In the genomic region with DNA sequence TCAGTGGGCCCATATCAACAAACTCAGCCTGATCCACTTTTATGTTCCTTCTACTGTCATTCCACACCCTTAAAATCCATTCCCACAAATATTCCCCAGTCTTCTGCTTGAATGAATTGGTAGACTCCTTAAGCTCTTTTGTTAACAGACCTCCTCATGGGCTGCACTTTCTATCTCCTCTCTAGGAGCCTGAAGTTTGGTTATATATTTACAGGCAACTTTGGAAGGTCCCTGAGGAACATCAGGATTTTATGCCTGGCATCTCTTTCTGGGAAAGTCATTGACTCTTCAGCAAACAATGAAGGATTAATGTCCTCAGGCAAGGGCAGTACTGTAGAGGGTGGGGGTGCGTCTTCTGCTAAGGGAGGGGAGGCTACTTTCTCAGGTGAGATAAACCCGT, we compare ENCODE assay signal across 30 mouse cellular contexts.
"Had no signal": no experiment of that assay in that cellular context is flagged by ENCODE, and none has a peak within 500 bp of the region (broad histone marks: within the 10 kb centered on the region; RNA-seq: fewer than 3 reads in every experiment).

No protein-coding gene starts in this region.

- H3K27me3 ChIP-seq: limb, embryonic 15.5 days; lung, embryonic 15.5 days; midbrain, embryonic 12.5 days; midbrain, embryonic 13.5 days; midbrain, embryonic 15.5 days; neural tube, embryonic 12.5 days had no signal

- H3K27ac ChIP-seq: limb, embryonic 10.5 days; limb, embryonic 12.5 days; limb, embryonic 13.5 days; limb, embryonic 15.5 days; liver, embryonic 12.5 days; liver, embryonic 13.5 days; liver, embryonic 14.5 days; liver, embryonic 15.5 days; lung, embryonic 15.5 days; macrophage; midbrain, embryonic 10.5 days; midbrain, embryonic 12.5 days; midbrain, embryonic 13.5 days; midbrain, embryonic 15.5 days; neural tube, embryonic 12.5 days had no signal

- H3K36me3 ChIP-seq: limb, embryonic 10.5 days; limb, embryonic 12.5 days; limb, embryonic 13.5 days; limb, embryonic 15.5 days; liver, embryonic 12.5 days; liver, embryonic 13.5 days; liver, embryonic 15.5 days; lung, embryonic 15.5 days; midbrain, embryonic 10.5 days; midbrain, embryonic 12.5 days; midbrain, embryonic 13.5 days; midbrain, embryonic 15.5 days; neural tube, embryonic 12.5 days had no signal

- DNase-seq: left cerebral cortex, postnatal 4 days; liver; liver, embryonic 13.5 days; liver, postnatal 0 days; lung, adult 18-20 months; lung, adult 2 months; lung, embryonic 14.5 days; lung, postnatal 10 days; lung, postnatal 14 days; lung, postnatal 36 days; lung, postnatal 4 days; midbrain, embryonic 14.5 days had no signal

- H3K4me3 ChIP-seq: limb, embryonic 10.5 days; limb, embryonic 12.5 days; limb, embryonic 13.5 days; limb, embryonic 15.5 days; liver, embryonic 12.5 days; liver, embryonic 13.5 days; liver, embryonic 15.5 days; lung, embryonic 15.5 days; megakaryocyte, embryonic 14.5 days; midbrain, embryonic 10.5 days; midbrain, embryonic 12.5 days; midbrain, embryonic 13.5 days; midbrain, embryonic 15.5 days; myocyte; neural tube, embryonic 12.5 days had no signal

- H3K4me1 ChIP-seq: limb, embryonic 15.5 days; liver, embryonic 12.5 days; liver, embryonic 13.5 days; liver, embryonic 15.5 days; lung, embryonic 15.5 days; megakaryocyte, embryonic 14.5 days; midbrain, embryonic 10.5 days; midbrain, embryonic 12.5 days; midbrain, embryonic 13.5 days; midbrain, embryonic 15.5 days; neural tube, embryonic 12.5 days had no signal

- ATAC-seq: liver, embryonic 12.5 days; liver, postnatal 0 days; lung, postnatal 0 days; midbrain, embryonic 13.5 days; midbrain, embryonic 15.5 days; midbrain, embryonic 16.5 days had no signal
